Mouse (Mus musculus) small intestine, adult 2 months (tissue): ENCODE results near the gene BC055324.

ENCODE experiments used
- CTCF ChIP-seq: fragments of 200-500 bp; IDR thresholded peaks from 2 replicates; pipeline ENCODE4 v1.5.1; 2012; ENCODE audit warnings: low read depth, mild to moderate bottlenecking, control low read depth, inconsistent platforms, low read length, moderate library complexity, mixed read lengths; ENCODE audit not compliant: insufficient replicate concordance, insufficient read length; ENCODE audit errors: extremely low read depth
- POLR2A ChIP-seq: fragments of 200-500 bp; IDR thresholded peaks from 2 replicates; pipeline ENCODE4 v1.6.1; 2012; ENCODE audit warnings: low read depth, mild to moderate bottlenecking, control low read depth, inconsistent platforms, low read length, moderate library complexity

DNA sequence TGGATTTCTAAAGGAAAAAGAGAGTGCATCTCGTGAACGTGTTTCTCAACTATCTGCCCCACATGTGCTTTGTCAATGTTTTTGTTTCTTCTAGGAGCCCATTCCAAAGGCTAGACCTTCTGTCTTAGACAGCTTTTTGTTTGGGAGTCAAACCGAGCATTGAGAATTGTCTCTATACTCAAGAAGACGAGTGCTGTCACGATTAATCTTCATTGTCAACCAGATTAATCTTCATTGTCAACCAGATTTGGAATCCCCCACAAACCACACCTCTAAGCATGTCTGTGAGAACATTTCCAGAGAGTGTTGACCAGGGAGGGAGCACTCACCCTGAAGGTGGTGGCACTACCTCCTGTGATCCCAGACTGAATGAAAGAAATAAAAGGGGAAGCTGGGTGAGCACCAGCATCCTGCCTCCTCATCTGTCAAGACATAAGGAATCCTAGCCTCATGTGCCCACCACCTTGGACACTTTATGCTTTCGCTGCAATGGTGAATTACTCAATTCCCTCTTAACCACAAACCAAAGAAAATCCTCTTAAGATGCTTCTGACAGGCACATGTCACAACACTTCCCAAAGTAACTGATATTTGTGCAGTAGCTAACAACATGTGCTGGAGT lies 7.3 kb upstream of the BC055324 start:
- TF ChIP-seq CTCF (no peak), POLR2A (no peak)
